Mouse (Mus musculus): Measurements from ENCODE around the gene Traf4.

Gene Traf4

DNA sequence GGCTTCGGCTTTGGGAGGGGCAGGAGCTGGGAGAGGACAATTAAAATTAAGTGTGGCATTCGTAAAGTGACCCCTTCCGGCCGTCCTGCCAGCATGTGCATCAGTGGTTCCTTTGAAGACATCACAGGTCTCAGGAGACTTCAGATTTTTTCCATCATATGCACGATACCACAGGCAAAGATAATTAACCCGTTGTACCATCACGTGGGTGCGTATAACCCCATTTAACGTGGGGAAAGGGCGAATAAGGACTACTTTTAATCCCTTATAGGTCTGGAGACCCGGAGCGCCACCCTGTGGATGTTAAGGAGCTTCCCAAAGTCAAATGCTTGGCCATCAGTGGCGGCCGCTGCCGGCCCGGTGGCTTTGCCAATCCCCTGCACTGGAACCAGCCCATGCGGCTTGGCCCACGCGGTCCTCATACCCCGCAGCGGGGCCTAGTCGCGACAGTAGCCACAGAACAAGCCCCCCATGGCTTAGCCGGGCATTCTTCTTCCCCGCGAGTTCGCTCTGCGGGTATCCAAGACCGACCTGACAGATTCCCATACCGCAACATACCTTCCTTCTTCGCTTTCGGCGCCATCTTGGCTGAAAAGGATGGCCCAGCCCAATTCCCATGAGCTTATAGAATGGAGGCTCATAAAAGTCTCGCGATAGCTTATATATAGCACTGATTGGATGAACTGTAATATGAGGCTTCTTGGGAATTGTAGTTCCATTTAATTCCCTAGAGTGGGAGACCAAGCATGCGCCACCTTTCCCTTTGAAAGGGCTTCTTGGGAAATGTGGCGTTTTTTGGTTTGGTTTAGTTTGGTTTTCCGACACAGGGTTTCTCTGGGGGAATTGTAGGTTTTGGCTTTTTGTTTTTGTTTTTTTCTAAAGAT is 17.8 kb upstream of the Traf4 start, which contains the start of gene Rpl23a:
TSS of gene Rpl23a (minus strand) at position 624 of the 884 bp plus-strand sequence.
- DNase-seq (ENCODE audit: low spot score in 2 of 2): peak; percentile 72 to 74

DNA sequence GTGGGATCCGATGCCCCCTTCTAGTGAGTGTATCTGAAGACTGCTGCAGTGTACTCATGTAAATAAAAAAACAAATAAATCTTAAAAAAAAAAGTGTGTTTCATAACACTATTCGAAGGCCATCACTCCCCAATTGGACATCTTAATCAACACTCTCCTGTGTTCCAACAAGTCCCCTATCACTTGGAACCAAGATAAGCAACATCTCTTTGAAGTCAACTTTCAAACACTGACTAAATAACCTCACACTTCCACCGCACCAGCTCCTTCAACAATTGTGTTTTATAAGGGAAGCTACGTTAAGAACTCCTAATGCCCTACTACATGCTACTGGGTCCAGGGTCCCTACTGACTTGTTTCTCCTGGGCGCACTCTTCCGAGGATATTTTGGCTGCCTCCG is 17.1 kb upstream of the Traf4 start:
- DNase-seq (ENCODE audit: low spot score in 2 of 2): no peak

GRCm38 (mm10) chr11:78181830-78182357 is 16.5 kb upstream of the Traf4 start:
- DNase-seq (ENCODE audit: low spot score in 2 of 2): no peak

DNA sequence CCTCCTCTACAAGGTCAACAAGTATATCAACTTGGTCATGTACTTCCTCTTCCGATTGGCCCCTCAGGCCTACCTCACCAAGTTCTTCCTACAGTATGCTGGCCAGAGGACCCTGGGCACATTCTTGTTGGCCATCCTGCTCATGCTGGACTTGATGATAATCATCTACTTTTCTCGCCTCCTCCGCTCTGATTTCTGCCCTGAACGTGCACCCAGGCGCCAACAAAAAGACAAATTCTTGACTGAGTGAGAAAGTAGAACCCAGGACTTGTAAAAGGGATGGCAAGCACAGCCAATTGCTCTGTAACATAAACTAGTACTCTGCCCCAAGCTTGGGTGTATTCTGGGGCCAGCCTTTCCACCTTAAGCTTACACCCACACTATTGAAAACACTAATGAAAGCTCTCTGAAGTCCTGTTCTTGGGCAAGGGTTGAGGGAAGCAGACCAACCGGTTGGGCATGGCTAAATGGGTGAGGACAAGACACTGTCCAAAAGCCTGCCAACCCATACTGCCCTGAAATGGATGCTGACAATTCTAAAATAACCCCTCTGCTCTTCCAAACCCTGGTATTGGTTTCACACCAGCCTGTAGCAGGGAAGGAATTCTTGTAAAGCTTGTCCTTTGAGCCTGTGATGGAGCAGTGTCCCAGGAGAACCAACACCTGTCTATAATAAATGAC is 14.8 kb upstream of the Traf4 start:
- DNase-seq (ENCODE audit: low spot score in 2 of 2): no peak

DNA sequence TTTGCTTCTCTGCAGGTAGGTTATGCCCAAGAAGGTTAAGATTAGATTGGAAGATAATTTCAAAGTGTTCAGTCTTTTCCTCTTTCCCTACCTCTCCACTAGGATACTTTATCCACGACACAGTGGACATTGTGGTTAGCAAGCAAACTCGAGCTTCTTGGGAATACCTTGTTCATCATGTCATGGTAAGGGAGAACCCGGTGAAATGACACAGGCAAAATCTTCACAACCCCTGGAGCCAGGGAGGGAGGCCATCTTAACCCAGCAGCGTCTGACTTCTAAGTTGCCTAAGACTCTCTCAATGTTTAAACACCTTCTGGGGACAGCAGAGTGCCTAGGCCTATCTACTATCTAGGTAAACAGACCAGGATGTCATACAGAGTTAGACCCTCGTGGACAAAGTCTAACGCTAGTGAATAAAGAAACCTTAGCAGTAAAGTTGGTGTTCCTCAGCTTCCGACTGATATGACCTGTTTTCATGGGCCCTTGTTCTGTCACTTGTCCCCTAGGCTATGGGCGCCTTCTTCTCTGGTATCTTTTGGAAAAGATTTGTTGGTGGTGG is 14.1 kb upstream of the Traf4 start:
- DNase-seq (ENCODE audit: low spot score in 2 of 2): no peak

DNA sequence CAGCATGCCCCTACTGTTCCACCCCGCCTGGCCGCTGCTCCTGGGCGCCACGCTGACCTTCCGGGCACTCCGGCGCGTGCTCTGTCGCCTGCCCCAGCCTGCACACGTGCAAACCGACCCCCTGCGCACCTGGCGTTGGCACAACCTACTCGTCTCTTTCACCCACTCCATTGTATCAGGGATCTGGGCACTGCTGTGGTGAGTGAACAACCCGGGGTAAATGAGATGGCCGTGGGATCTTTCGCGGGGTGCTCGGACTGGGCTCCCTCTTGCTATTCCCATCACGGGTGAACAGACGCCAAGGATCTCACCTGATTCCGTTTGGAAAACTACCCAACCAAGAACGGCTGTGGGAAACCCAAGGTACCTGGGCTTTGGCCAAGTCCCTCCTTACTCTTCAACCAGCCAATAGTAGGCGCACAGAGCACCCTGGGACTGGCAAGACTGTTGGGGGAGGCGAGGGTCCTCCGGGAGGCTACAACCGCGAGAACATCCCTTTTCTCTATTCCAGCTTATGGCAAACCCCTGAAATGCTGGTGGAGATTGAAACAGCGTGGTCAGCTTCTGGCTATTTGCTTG is 13.6 kb upstream of the Traf4 start:
- DNase-seq (ENCODE audit: low spot score in 2 of 2): peak in 1 of 2 experiments; percentile 66

GRCm38 (mm10) chr11:78177903-78178858 is 12.8 kb upstream of the Traf4 start:
- peak; percentile 96 to 98 for DNase-seq (ENCODE audit: low spot score in 2 of 2)

DNA sequence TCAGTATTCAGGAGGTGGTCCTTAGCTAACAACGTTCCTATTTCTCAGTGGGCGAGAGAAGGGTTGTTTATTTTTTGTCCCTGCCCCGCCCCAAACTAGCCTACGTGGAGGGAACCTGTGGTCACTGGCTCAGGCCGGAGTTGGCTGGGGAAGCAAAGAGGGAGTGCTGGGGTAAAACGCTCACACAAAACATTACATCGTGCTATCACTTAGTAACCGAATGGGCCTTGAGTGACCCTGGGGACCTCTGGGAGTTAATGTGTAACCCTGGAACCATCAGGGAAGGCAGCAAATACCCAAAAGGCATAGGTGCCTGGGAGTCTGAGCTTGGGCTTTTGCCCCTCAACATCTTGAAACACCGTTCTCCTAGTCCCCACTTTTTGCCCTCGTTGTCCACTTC is 12.0 kb upstream of the Traf4 start:
- no peak for DNase-seq (ENCODE audit: low spot score in 2 of 2)

GRCm38 (mm10) chr11:78176905-78177331 is 11.5 kb upstream of the Traf4 start:
- peak in 1 of 2 experiments; percentile 18 for DNase-seq (ENCODE audit: low spot score in 2 of 2)

DNA sequence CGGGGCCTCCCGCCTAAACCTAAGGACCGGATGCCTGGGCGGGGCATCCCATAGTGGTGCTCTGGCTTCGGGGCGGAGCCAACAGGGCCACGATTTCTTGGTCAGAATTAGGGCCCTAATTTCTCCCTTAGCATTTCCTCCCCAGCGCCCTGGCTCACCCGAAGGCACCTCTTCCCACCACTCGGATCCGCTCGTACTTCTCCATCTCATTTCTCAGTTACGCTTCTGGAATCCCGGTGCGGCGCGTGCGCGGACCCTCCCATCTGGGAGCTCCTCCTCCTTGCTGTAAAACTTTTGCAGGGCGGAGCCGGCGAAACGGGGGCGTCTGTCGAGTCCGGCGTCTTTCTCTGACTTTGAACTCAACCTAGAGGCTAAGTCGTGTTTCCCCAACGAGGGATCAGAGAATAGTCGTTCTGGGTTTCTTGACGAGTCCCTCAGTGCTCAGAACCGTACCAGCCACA is 11.0 kb upstream of the Traf4 start, which contains the start of the genes Nek8 and Tlcd1:
TSS of gene Nek8 (minus strand) at position 274 of the 461 bp plus-strand sequence.
TSS of gene Tlcd1 (plus strand) at position 310 of the 461 bp plus-strand sequence.
- peak; percentile 87 to 89 for DNase-seq (ENCODE audit: low spot score in 2 of 2)

DNA sequence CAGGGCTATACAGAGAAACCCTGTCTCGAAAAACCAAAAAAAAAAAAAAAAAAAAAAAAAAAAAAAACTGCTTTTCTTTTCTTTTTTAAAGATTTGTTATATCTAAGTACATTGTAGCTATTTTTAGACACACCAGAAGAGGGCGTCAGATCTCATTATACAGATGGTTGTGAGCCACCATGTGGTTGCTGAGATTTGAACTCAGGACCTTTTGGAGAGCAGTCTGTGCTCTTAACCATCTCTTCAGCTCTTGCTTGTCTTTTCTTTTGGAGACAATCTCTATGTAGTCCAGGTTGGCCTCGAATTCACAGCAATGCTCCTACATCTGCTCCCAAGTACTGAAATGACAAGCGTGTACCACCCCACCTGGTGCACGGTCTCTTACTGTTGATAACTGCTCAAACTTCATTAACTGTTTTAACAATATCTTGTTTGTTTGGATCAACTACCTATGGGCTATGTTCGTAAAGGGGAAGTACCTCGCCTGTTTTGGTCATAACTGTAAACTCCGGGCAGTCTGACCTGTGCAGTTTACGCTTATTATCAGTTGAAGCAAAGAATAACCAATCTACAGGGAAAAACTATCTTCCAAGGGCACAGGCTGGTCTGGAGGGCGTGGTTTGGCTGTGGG is 10.5 kb upstream of the Traf4 start:
- DNase-seq (ENCODE audit: low spot score in 2 of 2): no peak

- no peak for DNase-seq (ENCODE audit: low spot score in 2 of 2)
These were observed 9.1 kb upstream of the Traf4 start for GRCm38 (mm10) chr11:78174506-78174905.

- peak in 1 of 2 experiments; percentile 17 for DNase-seq (ENCODE audit: low spot score in 2 of 2)
These were observed 7.5 kb upstream of the Traf4 start for GRCm38 (mm10) chr11:78172748-78173383.

- DNase-seq (ENCODE audit: low spot score in 2 of 2): peak in 1 of 2 experiments; percentile 14
These were observed 6.8 kb upstream of the Traf4 start for GRCm38 (mm10) chr11:78172034-78172747.

- no peak for DNase-seq (ENCODE audit: low spot score in 2 of 2)
These were observed 5.9 kb upstream of the Traf4 start for GRCm38 (mm10) chr11:78171328-78171727.

DNA sequence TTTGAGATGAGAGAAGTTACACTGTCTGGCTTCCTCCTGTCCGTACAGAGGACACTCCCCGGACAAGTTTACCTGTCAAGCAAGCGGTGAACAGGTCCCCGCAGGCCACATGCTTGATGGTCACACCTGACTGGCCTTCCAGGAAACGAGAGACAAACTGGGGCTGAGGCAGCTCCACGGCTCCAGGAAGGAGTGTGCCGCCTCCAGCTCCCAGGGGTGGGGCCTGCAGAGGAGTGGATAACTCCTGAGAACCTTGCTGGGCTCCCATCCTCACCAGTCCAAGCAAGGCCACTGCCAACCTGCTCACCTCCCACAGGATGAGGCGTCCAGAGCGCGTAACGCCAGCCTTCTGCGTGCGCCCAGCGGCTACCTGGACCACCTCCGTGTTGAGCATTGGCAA is 4.9 kb upstream of the Traf4 start:
- no peak for DNase-seq (ENCODE audit: low spot score in 2 of 2)

DNA sequence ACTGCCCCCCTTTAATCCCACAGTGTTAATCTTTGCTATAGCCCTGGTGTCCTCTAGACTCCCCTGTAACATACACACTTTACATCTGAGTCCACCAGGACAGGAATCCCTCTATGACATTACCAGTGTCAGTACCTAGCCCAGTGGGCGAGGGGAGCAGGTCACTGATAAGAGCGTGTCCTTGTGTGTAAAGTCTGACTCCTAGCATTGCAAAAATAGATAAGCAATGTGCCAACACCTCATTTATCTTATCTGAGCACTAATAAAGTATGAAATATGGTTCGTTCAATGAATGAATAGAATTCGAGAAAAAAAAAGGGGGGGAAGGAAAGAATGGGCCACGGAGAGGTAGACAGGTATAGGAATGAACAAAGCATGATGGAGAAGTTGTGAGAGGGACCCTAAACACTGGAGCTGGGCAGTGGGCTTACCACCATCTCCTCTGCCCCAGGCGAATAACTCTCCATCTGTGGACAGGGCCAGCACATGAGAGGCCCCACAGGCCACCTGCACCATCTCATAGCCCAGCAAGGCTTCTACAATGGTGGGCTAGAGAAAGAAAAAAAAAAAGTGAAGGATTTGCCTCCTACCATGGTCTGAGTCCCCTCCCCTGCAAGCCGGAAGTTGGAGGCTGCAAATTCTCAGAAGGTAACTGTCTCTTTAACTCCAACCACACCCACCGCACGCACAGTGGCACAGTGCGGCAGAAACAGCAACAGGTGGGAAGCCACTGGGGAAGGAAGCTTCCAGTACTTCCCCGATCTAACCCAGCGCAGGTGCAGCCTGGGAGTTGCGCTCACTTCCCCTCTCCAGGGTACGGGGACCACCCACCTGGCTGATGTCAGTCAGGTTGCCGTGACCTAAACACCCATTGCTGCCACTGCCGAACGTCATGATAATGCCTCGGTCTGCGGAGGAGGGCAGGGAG is 3.4 kb upstream of the Traf4 start:
- DNase-seq (ENCODE audit: low spot score in 2 of 2): no peak

Data from urinary bladder, postnatal 4 days (tissue).